Mouse (Mus musculus) layer of hippocampus, adult 18-20 months (tissue): ENCODE data around the gene Gm49318. TPM values are rescaled to one million over a fixed set of nuclear protein-coding genes. Genes with fewer than 3 reads are reported as not detected.
A peak's percentile ranks its signal among the peaks of the same experiment; 100 is the strongest.

Experiments used
- DNase-seq, 2 experiments: peaks; one replicate each; pipeline ENCODE4 v3.0.0; 2022; ENCODE audit warnings: low spot score in 2 of 2
- total RNA-seq, 2 experiments: library from RNA; stranded (reverse); gene quantifications; 2 replicates each; pipeline ENCODE4 v1.2.3; 2021

Gene Gm49318
- total RNA-seq, 2 experiments from 2014 or later = 2.0 to 4.4 TPM

GRCm38 (mm10) chr9:22035300-22036044 is 35.6 kb downstream of the Gm49318 start:
- DNase-seq = no peak

DNA sequence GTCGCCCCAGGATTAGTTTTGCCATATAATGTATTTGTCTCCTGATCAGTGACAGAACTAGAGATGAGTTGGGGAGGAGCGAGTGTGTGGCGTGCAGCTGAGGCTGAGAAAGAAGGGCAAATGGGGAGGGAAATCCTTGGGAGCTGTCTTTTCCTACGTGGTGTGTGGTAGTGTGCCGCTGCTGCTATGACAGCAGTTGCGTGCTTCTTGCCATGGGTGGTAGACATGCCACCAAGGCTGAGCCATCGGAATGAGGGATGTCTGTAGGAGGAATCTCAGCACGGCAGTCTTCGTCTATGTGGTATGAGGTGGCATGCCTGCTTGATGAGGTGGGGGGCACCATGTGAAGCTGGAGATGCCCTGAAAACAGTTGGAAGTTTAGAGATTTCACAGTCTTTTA is 40.7 kb downstream of the Gm49318 start:
- DNase-seq = no peak

DNA sequence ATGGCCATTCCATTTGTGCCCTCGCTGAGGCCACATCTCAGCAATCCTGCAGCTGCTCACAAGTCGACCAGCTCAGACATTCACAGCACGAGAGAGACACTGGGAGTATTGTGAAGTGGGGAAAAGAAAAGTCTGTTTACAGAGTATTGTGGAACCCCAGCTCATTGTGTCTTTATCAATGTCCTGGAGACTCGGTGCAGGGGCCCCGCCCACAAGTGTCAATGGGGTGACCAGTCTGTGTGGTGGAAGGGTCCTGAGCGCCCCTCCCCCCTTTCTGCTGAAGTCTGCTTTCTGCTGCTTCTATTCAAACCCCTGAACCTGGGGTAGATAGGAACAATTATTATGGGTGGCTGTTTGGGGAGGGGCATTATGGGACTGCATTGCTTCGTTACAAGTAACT is 42.6 kb downstream of the Gm49318 start:
- no peak for DNase-seq

- peak in 1 of 2 experiments; percentile 55 for DNase-seq
Measured at GRCm38 (mm10) chr9:22024592-22024991, 46.5 kb downstream of the Gm49318 start.

GRCm38 (mm10) chr9:22017208-22017825 is 53.7 kb downstream of the Gm49318 start:
- no peak for DNase-seq

DNA sequence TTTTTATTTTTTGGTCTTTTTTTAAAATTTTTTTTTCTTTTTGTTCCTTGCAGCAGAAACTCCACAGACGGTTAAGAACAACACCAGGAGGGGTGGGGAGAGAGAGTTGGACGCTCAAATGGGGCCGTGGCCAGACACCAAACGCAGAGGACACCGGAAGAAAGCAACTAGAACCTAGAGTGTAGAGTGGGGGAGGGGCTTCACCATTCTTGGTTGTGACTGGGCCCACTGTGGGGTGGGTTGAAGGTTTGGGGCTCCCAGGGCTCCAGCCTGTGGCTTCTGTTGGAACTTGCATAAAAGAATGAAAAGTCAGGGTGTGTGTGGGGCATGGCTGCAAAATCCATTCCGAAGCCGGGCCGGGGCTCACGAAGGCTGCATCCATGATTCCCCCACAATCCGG is 54.8 kb downstream of the Gm49318 start:
- no peak for DNase-seq

- no peak for DNase-seq
Measured at GRCm38 (mm10) chr9:22012731-22013130, 58.3 kb downstream of the Gm49318 start.

DNA sequence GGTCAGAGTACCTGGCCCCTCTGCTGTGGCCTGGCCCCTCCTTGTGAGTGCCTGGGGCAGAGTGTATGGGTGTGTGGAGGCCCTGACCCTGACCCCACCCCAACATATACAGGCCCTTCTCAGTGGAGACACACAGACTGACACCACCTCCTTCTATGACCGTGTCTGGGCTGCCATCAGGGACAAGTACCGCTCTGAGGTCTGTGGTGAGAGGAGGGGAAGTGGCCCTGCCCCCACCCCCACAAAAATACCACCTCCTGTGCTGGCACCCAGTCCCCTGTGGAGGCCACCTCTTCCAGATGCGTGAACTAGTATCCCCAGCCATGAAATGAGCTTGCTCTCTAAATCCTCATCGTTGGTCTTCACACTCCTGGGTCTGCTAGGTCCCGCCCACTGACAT is 60.0 kb downstream of the Gm49318 start:
- DNase-seq = no peak

- no peak for DNase-seq
Measured at GRCm38 (mm10) chr9:22004546-22004945, 66.5 kb downstream of the Gm49318 start.

DNA sequence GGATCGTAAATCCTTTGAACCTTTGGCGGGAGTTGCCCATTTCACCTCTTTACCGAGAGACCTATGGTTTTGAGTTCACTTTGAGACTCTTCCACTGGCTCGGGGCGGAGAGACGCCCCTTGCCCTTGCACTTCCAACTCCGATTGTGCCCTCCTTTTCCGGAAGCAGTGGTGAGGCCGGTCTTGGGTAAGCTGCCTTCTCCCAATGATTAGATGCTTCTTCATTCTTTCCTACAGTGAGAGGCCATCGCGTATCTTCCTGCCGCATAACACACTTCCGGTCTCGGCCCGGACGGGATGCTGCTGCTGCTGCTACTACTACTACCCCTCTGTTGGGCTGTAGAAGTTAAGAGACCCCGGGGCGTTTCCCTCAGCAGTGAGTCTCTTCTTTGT is 67.9 kb downstream of the Gm49318 start:
- peak in 1 of 2 experiments; percentile 57 for DNase-seq

DNA sequence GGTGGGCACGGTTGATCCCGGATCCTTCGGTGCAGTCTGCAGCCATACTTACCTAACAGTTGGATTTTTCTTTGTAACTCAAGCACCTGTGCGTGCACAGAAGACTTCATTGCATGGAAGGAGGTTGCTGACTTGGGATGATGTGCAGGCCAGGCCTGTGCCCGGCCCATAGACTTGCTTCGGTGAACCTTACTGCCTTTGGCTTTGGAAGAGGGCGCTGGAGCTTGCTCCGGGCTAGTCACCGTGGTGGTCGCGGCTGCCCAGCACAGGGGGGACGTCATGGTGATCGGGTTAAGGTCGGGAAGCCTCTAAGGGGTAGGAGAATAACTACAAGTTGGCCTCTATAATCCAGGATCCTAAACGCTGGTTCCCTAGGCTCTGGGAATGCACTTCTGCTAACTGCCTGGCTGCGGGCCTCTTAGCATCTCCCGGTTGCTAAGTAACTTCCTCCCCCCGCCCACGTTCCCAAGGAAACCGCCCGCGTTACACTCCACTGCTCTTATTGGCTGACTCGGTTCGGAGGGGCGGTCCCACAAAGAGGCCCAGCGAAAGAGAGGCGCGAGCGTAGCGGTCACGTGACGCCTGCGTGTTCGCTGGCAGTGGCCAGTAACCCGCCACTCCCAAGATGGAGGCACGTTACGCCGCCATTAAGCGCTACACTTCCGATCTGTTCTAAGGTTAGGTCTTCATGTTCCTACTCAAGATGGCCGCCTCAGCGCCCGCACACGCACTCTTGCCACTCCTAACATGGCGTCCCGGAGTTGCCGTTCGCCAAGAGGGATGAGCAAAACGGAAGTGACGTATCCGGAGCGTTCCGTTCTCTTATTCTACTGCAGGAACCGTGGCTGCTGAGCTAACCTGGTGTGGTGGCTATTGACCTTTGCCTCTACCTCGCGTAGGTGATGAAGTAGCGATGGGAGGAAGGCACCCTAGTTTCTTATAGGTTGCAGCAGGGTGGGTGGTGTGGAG is 68.6 kb downstream of the Gm49318 start, which contains the start of the genes Ccdc151 and Prkcsh:
TSS of gene Ccdc151 (minus strand) at position 441 of the 969 bp plus-strand sequence.
TSS of gene Prkcsh (plus strand) at position 613 of the 969 bp plus-strand sequence.
- DNase-seq = peak; percentile 100

DNA sequence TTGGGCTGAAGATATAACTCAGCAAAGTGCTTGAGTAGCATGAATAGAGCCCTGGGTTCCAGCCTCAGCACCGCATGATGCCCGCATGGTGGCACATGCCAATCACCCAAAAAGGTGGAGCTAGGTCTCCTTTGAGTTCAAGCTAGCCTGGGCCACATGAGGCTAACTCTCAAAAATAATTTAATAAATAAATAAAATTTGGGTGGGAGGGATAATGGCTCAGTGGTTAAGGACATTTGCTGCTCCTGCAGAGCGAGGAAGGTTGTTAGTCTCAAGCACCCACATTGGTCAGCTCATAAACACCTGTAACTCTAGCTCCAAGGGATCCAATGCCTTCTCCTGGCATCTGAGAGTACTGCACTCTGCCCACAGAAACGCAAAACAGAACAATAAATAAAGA is 69.4 kb downstream of the Gm49318 start:
- DNase-seq = no peak

DNA sequence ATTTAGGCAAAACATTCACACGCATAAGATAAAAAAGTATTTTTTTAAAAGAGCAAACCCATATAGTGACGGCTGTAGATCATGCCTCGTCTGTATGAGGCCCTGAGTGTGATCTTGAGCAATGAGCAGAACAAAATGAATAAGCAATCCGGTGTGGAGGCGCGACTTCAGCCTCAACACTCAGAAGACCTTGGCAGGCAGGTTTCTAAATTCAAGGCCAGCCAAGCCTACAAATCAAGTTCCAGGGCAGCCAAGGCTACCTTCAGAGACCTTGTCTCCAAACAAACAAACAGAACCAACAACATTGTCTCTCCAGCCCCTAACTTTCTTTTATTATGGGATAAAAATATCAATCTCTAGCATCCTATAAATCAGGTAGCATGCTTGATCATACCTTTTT is 70.8 kb downstream of the Gm49318 start:
- DNase-seq = no peak

DNA sequence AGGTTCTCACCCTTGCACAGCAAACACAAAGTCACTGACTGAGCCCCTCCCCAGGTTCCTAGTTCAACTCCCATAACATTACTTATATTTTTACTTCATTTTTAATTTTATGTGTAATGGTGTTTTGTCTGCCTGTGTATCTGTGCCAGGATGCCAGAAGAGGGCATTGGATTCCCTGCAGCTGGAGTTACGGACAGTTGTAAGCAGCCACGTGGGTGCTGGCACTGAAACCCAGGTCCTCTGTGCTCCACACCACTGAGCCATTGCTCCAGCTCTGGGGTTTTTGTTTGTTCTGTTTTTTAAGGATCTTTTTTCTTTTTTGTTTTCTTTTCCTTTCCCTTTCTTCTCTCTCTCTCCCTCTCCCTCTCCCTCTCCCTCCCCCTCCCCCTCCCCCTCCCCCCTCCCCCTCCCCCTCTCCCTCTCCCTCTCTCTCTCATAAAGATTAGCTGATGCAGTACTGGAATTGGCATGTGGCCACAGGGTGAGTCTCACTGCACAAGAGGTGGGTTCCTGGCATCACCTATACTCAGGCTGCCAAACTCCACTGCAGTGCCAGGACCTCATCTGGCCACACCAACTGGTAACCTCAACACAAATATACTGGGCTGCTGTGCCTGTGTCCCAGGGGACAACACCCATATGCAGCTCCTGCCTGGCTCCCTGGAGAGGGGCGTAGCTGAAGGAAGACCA is 74.7 kb downstream of the Gm49318 start:
- DNase-seq = no peak

GRCm38 (mm10) chr9:21992227-21992626 is 78.8 kb downstream of the Gm49318 start:
- no peak for DNase-seq

GRCm38 (mm10) chr9:21989230-21990110 is 81.6 kb downstream of the Gm49318 start, which contains the start of gene Rgl3:
Gene Rgl3 (minus strand): TSS chr9:21989446.
- no peak for DNase-seq

- DNase-seq = no peak
Measured at GRCm38 (mm10) chr9:21988421-21989101, 82.5 kb downstream of the Gm49318 start.

- no peak for DNase-seq
Measured at GRCm38 (mm10) chr9:21987592-21988342, 83.3 kb downstream of the Gm49318 start.
